ENCODE assay signal across 18 mouse cellular contexts in the genomic region with DNA sequence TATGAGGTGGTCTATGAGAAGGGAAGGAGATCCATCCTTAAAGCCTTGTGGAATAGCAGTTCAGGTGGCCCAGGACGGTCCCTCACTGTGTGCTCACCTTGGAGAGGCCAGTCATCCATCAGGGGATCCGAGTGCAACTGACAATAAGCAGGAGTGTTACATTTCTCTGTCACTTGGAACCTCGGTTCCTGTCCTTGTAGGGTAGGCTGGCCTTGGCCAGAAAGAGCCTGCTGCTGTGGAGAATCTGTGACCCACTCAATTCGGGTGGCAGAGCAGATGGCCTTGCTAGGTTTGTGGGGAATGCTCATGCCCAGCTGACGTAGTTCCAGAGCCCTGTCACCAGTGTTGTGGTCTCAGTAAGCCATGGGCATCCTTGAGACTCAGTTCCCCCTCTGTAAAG. TPM values are rescaled to one million over a fixed set of nuclear protein-coding genes. Genes with fewer than 3 reads are reported as not detected.
DNase-seq lines count a peak whose midpoint lies in the region; ATAC-seq and TF ChIP-seq lines count a peak whose summit lies in the region.
"Had no signal": no experiment of that assay in that cellular context is flagged by ENCODE, and none has a peak within 500 bp of the region (broad histone marks: within the 10 kb centered on the region; RNA-seq: fewer than 3 reads in every experiment).

No protein-coding gene starts in this region.

- no peak overlapping the region for H3K4me2 ChIP-seq in heart, embryonic 12.5 days
- H3K4me2 ChIP-seq in heart, embryonic 16.5 days (ENCODE audit: low read depth, low read length): no peak overlapping the region
- H3K4me2 ChIP-seq: forebrain, embryonic 13.5 days; hindbrain, embryonic 13.5 days had no signal

- intact Hi-C loops in gastrocnemius, adult 2 months (cut with DNase I): no loop called here
- intact Hi-C loops in gastrocnemius, postnatal 14 days (cut with DNase I; ENCODE audit: low total_unique reads): no loop called here
- intact Hi-C loops in heart, postnatal 36 days (cut with DNase I): no loop called here

- H3K9ac ChIP-seq in heart, embryonic 12.5 days: no peak overlapping the region
- H3K9ac ChIP-seq in heart, embryonic 16.5 days (ENCODE audit: low read length): no peak overlapping the region
- H3K9ac ChIP-seq: forebrain, embryonic 13.5 days; forebrain, postnatal 0 days; hindbrain, embryonic 13.5 days had no signal

- peak overlapping the region; percentile 94 for H3K27ac ChIP-seq in gastrocnemius, adult 2 months
- H3K27ac ChIP-seq in heart, embryonic 12.5 days (ENCODE audit: poor library complexity, severe bottlenecking): 0 out of 2 replicates have a peak overlapping the region, but pooled peaks have one; percentile 2
- H3K27ac ChIP-seq in heart, embryonic 16.5 days (ENCODE audit: low read length): peak overlapping the region; percentile 58
- H3K27ac ChIP-seq: embryonic facial prominence, embryonic 10.5 days; forebrain, embryonic 13.5 days; hindbrain, embryonic 13.5 days; hindbrain, postnatal 0 days had no signal

- H3K4me3 ChIP-seq in gastrocnemius, adult 2 months: no peak overlapping the region
- no peak overlapping the region for H3K4me3 ChIP-seq in heart, embryonic 12.5 days
- H3K4me3 ChIP-seq in heart, embryonic 16.5 days (ENCODE audit: low read length): no peak overlapping the region
- H3K4me3 ChIP-seq: embryonic facial prominence, embryonic 10.5 days; forebrain, embryonic 13.5 days; hindbrain, embryonic 13.5 days had no signal

- no peaks in the 10 kb centered on the region for H3K9me3 ChIP-seq in heart, embryonic 12.5 days (replicated peaks)
- no peaks in the 10 kb centered on the region for H3K9me3 ChIP-seq in heart, embryonic 16.5 days (replicated peaks; ENCODE audit: control insufficient read depth, low read length)
- H3K9me3 ChIP-seq: embryonic facial prominence, embryonic 10.5 days; forebrain, embryonic 13.5 days; hindbrain, embryonic 13.5 days had no signal

- no peak for TF ChIP-seq CTCF in gastrocnemius, adult 2 months (IDR thresholded peaks at IDR 0.05)

- WGBS in heart, embryonic 12.5 days: 60% methylated on average over 5 of the region's 5 CpGs
- 57% methylated on average over 5 of the region's 5 CpGs for WGBS in heart, embryonic 16.5 days

- H3K27me3 ChIP-seq in heart, embryonic 12.5 days (replicated peaks): no peaks in the 10 kb centered on the region
- H3K27me3 ChIP-seq in heart, embryonic 16.5 days (ENCODE audit: control insufficient read depth, insufficient read depth, low read length): no peaks in the 10 kb centered on the region
- H3K27me3 ChIP-seq: forebrain, embryonic 13.5 days; hindbrain, embryonic 13.5 days had no signal

- no peak for ATAC-seq in heart, embryonic 12.5 days (ENCODE audit: insufficient number of reproducible peaks, low FRiP score)
- ATAC-seq in heart, embryonic 16.5 days (replicated peaks; ENCODE audit: extremely low read depth, insufficient read depth, low FRiP score): no peak
- ATAC-seq: forebrain, embryonic 13.5 days; forebrain, postnatal 0 days; hindbrain, postnatal 0 days had no signal

- H3K36me3 ChIP-seq in heart, embryonic 12.5 days: no peaks in the 10 kb centered on the region
- H3K36me3 ChIP-seq in heart, embryonic 16.5 days (ENCODE audit: control insufficient read depth, insufficient read depth): no peaks in the 10 kb centered on the region
- H3K36me3 ChIP-seq: embryonic facial prominence, embryonic 10.5 days; hindbrain, embryonic 13.5 days had no signal

- DNase-seq in gastrocnemius, adult 2 months: no peak
- no peak for DNase-seq in gastrocnemius, postnatal 14 days
- no peak for DNase-seq in heart, postnatal 36 days
- DNase-seq in heart, adult 9 months (ENCODE audit: low spot score in 2 of 2): no peak
- no peak for DNase-seq in cerebellum, adult 18-20 months
- DNase-seq: cerebellum, adult 2 months; cerebellum, postnatal 10 days; forebrain, postnatal 0 days; gastrocnemius, postnatal 36 days; kidney, adult 18-20 months; kidney, postnatal 10 days; kidney, postnatal 4 days had no signal

- H3K4me1 ChIP-seq in heart, embryonic 12.5 days (replicated peaks): peaks cover 40% of the 10 kb centered on the region
- H3K4me1 ChIP-seq in heart, embryonic 16.5 days (ENCODE audit: control insufficient read depth, insufficient read depth, low read length): peaks cover 42% of the 10 kb centered on the region
- H3K4me1 ChIP-seq: forebrain, embryonic 13.5 days had no signal

RNA-seq across cellular contexts. Expression of gene Cish, which starts 13.8 kb away (rescaled TPM):
- 100 to 1,000 TPM in 1 of 2 experiments, 10 to 100 TPM in 1; 25.7 to 113 TPM for total RNA-seq in gastrocnemius, adult 2 months (2021)
- total RNA-seq in gastrocnemius, postnatal 14 days (2021): 10 to 100 TPM; 17.2 to 23.8 TPM
- 15.6 and 16.4 TPM in 2 replicates for polyA plus RNA-seq in heart, embryonic 12.5 days (2016; fragmentation: Nextera tagmentation; extraction: Ambion mirVana)
- 100 to 1,000 TPM; 145 to 149 TPM for total RNA-seq in heart, postnatal 36 days (2021)
- 43.4 and 44.4 TPM in 2 replicates for polyA plus RNA-seq in heart, embryonic 16.5 days (2015; fragmentation: Nextera tagmentation; extraction: Ambion mirVana)

RNA-seq across cellular contexts. Expression of gene Mapkapk3, which starts 19.9 kb away (rescaled TPM):
- 10 to 100 TPM; 32.6 to 48.1 TPM for total RNA-seq in gastrocnemius, adult 2 months (2021)
- 10 to 100 TPM; 14.6 to 15.9 TPM for total RNA-seq in gastrocnemius, postnatal 14 days (2021)
- polyA plus RNA-seq in heart, embryonic 12.5 days (2016; fragmentation: Nextera tagmentation; extraction: Ambion mirVana): 7.1 and 7.3 TPM in 2 replicates
- total RNA-seq in heart, postnatal 36 days (2021): 10 to 100 TPM; 27.0 to 33.6 TPM
- polyA plus RNA-seq in heart, embryonic 16.5 days (2015; fragmentation: Nextera tagmentation; extraction: Ambion mirVana): 11.4 and 13.1 TPM in 2 replicates

RNA-seq across cellular contexts. Expression of gene Hemk1, which starts 28.6 kb away (rescaled TPM):
- 10 to 100 TPM; 11.6 to 14.4 TPM for total RNA-seq in gastrocnemius, adult 2 months (2021)
- total RNA-seq in gastrocnemius, postnatal 14 days (2021): 10 to 100 TPM; 12.0 to 13.2 TPM
- 11.4 and 13.4 TPM in 2 replicates for polyA plus RNA-seq in heart, embryonic 12.5 days (2016; fragmentation: Nextera tagmentation; extraction: Ambion mirVana)
- 10 to 100 TPM; 22.3 to 22.6 TPM for total RNA-seq in heart, postnatal 36 days (2021)
- 10.2 and 14.4 TPM in 2 replicates for polyA plus RNA-seq in heart, embryonic 16.5 days (2015; fragmentation: Nextera tagmentation; extraction: Ambion mirVana)

RNA-seq across cellular contexts. Expression of gene 6430571L13Rik, which starts 30.8 kb away (rescaled TPM):
- total RNA-seq in gastrocnemius, adult 2 months (2021): 10 to 100 TPM; 37.9 to 49.6 TPM
- total RNA-seq in gastrocnemius, postnatal 14 days (2021): 10 to 100 TPM; 41.9 to 49.8 TPM
- 0.55 and 1.1 TPM in 2 replicates for polyA plus RNA-seq in heart, embryonic 12.5 days (2016; fragmentation: Nextera tagmentation; extraction: Ambion mirVana)
- total RNA-seq in heart, postnatal 36 days (2021): 1 to 10 TPM; 4.2 to 5.3 TPM
- polyA plus RNA-seq in heart, embryonic 16.5 days (2015; fragmentation: Nextera tagmentation; extraction: Ambion mirVana): 1.2 and 1.5 TPM in 2 replicates

Comparison
In these comparisons a context has a peak if more than half of its experiments do, and no peak if none do; other contexts are left out.
1. H3K27ac ChIP-seq: peak in every context shown above with its lines; median percentile 94 in gastrocnemius, adult 2 months; 58 in heart, embryonic 16.5 days; 2 in heart, embryonic 12.5 days.